27 mouse cellular contexts compared by ENCODE assay signal in genomic region chr9:104239076-104239475, GRCm38 (mm10). TPM values are rescaled to one million over a fixed set of nuclear protein-coding genes. Genes with fewer than 3 reads are reported as not detected.
DNase-seq lines count a peak whose midpoint lies in the region; ATAC-seq lines count a peak whose summit lies in the region.
"Had no signal": no experiment of that assay in that cellular context is flagged by ENCODE, and none has a peak within 500 bp of the region (broad histone marks: within the 10 kb centered on the region; RNA-seq: fewer than 3 reads in every experiment).

No protein-coding gene starts in this region.

- no peaks in the 10 kb centered on the region for H3K9me3 ChIP-seq in heart, embryonic 10.5 days
- H3K9me3 ChIP-seq: embryonic facial prominence, embryonic 10.5 days; embryonic facial prominence, embryonic 13.5 days; forebrain, embryonic 12.5 days; forebrain, embryonic 15.5 days; heart, embryonic 13.5 days had no signal

- peaks cover 45% of the 10 kb centered on the region for H3K36me3 ChIP-seq in heart, embryonic 10.5 days

- no peak overlapping the region for H3K27ac ChIP-seq in heart, embryonic 10.5 days
- H3K27ac ChIP-seq: embryonic facial prominence, embryonic 10.5 days; embryonic facial prominence, embryonic 13.5 days; forebrain, embryonic 12.5 days; forebrain, embryonic 15.5 days; heart, embryonic 13.5 days; hindbrain, embryonic 14.5 days; hindbrain, postnatal 0 days had no signal

- intact Hi-C loops in heart, postnatal 25 days (cut with DNase I): no loop called here

- peak; percentile 35 to 46; a peak in 1 of 4 replicates for ATAC-seq in hematopoietic stem cell, adult 5-6 weeks (replicated peaks in 1 of 2; ENCODE audit: insufficient read depth in 1 of 2, low FRiP score in 2 of 2, low TSS enrichment in 1 of 2, low read depth in 1 of 2, poor library complexity in 2 of 2, severe bottlenecking in 2 of 2)
- ATAC-seq: CD4-positive, CD25-positive, alpha-beta regulatory T cell, adult 4 months; forebrain, embryonic 15.5 days; hindbrain, postnatal 0 days; inflammation-experienced regulatory T-cells, adult 6 months had no signal

- no peak overlapping the region for H3K4me3 ChIP-seq in heart, embryonic 10.5 days
- H3K4me3 ChIP-seq: embryonic facial prominence, embryonic 10.5 days; embryonic facial prominence, embryonic 13.5 days; erythroblast, embryonic 14.5 days; forebrain, embryonic 12.5 days; forebrain, embryonic 15.5 days; heart, embryonic 13.5 days had no signal

- 94% methylated on average over 8 of the region's 8 CpGs for WGBS in heart, embryonic 10.5 days

- peaks cover 12% of the 10 kb centered on the region; the same call in 1 of the 2 replicates for H3K4me1 ChIP-seq in heart, embryonic 10.5 days
- H3K4me1 ChIP-seq: embryonic facial prominence, embryonic 10.5 days; embryonic facial prominence, embryonic 13.5 days; forebrain, embryonic 12.5 days had no signal

- DNase-seq in heart, embryonic 10.5 days (ENCODE audit: low spot score): peak; percentile 11
- DNase-seq in heart, postnatal 25 days (ENCODE audit: low spot score): no peak
- DNase-seq in lung, postnatal 36 days: peak; percentile 28
- DNase-seq in lung, adult 18-20 months: no peak
- no peak for DNase-seq in right cerebral cortex, adult 2 months (ENCODE audit: low spot score in 2 of 2)
- no peak for DNase-seq in thymus, postnatal 36 days
- DNase-seq: adrenal gland, adult 2 months; adrenal gland, postnatal 14 days; cerebellum, adult 11-12 months; cerebellum, adult 8-10 months; cerebellum, postnatal 10 days; cerebellum, postnatal 36 days; embryo, embryonic 11 days; gastrocnemius, postnatal 10 days; gastrocnemius, postnatal 36 days; heart, postnatal 36 days had no signal

- H3K27me3 ChIP-seq in heart, embryonic 10.5 days (ENCODE audit: insufficient read depth, poor library complexity, severe bottlenecking): no peaks in the 10 kb centered on the region
- H3K27me3 ChIP-seq: embryonic facial prominence, embryonic 13.5 days; forebrain, embryonic 12.5 days; forebrain, embryonic 15.5 days; heart, embryonic 13.5 days had no signal

RNA-seq across cellular contexts. Expression of gene Dnajc13, which starts 23.7 kb away (rescaled TPM):
- polyA plus RNA-seq in heart, embryonic 10.5 days (2016; fragmentation: Nextera tagmentation; extraction: Ambion mirVana): 21.5 and 23.6 TPM in 2 replicates
- total RNA-seq in heart, postnatal 25 days (2021): 10 to 100 TPM; 34.0 to 36.3 TPM
- 37.9 and 50.4 TPM in 2 replicates for total RNA-seq in hematopoietic stem cell, adult 5-6 weeks (2017)

Comparison
In these comparisons a context has a peak if more than half of its experiments do, and no peak if none do; other contexts are left out.
1. DNase-seq: peak in heart, embryonic 10.5 days (single experiment) and lung, postnatal 36 days (single experiment); none in heart, postnatal 25 days (single experiment), lung, adult 18-20 months (0 of 2), right cerebral cortex, adult 2 months (0 of 2) and thymus, postnatal 36 days (0 of 2).